Comparison of ENCODE assay signal across 9 mouse cellular contexts in the genomic region with DNA sequence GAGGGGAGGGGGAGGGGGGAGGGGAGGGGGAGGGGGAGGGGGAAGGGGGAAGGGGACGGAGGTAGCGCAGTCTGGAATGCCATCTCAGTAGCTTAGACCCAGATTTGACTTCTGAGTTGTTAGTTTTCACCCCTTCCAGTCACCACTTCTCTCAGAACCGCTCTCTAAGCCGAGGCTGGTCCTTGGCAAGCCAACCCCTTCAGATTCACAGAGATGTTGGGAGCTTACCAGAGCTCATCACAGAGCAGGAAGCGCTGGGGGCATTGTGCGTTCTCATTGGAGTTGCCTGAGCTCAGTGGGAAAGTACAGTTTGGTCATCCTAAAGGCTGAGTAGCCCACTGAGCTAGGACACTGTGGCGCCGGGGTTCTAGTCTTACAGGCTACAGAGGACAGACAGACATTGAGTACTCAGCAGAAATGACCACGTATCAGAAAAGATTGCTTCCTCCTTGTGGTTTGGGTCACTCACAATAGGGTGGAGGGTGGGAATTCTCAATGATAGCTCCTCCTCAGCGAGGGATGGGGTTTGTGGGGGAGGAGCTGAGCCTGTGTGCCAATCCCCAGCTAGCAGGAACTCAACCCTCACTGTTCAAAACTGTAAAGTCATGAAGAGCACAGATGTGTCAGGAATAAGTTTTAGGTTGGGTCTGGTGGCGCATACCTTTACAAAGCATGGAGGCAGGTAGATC. TPM values are rescaled to one million over a fixed set of nuclear protein-coding genes. Genes with fewer than 3 reads are reported as not detected.
DNase-seq lines count a peak whose midpoint lies in the region; ATAC-seq and TF ChIP-seq lines count a peak whose summit lies in the region.
"Had no signal": no experiment of that assay in that cellular context is flagged by ENCODE, and none has a peak within 500 bp of the region (broad histone marks: within the 10 kb centered on the region; RNA-seq: fewer than 3 reads in every experiment).

No protein-coding gene starts in this region.

- no peaks in the 10 kb centered on the region for H3K36me3 ChIP-seq in kidney, adult 2 months (ENCODE audit: control insufficient read depth, insufficient read depth, low read length)
- H3K36me3 ChIP-seq in forebrain, embryonic 16.5 days (ENCODE audit: control insufficient read depth, insufficient read depth): no peaks in the 10 kb centered on the region

- H3K4me2 ChIP-seq in forebrain, embryonic 16.5 days (ENCODE audit: low read length): no peak overlapping the region
- H3K4me2 ChIP-seq: heart, embryonic 13.5 days had no signal

- 0 out of 2 replicates have a peak, but pooled peaks cover 2% of the 10 kb centered on the region for H3K4me1 ChIP-seq in kidney, adult 2 months (ENCODE audit: control insufficient read depth, insufficient read depth, low read length)
- 0 out of 2 replicates have a peak, but pooled peaks cover 2% of the 10 kb centered on the region for H3K4me1 ChIP-seq in forebrain, embryonic 16.5 days (replicated peaks; ENCODE audit: control insufficient read depth, insufficient read depth, low read length)

- no peak overlapping the region; the same call in 1 of the 2 replicates for H3K4me3 ChIP-seq in kidney, adult 2 months (ENCODE audit: insufficient read depth, low read depth, low read length)
- H3K4me3 ChIP-seq in forebrain, embryonic 16.5 days (replicated peaks; ENCODE audit: low read length): no peak overlapping the region
- H3K4me3 ChIP-seq: heart, embryonic 13.5 days had no signal

- H3K27ac ChIP-seq in kidney, adult 2 months (ENCODE audit: insufficient read depth, low read depth, low read length): 0 out of 2 replicates have a peak overlapping the region, but pooled peaks have one; percentile 43
- H3K27ac ChIP-seq in forebrain, embryonic 16.5 days (ENCODE audit: low read length): no peak overlapping the region
- H3K27ac ChIP-seq: heart, embryonic 13.5 days had no signal

- 45% methylated on average over 9 of the region's 11 CpGs for WGBS in kidney, adult 2 months
- 37% methylated on average over 11 of the region's 11 CpGs for WGBS in forebrain, embryonic 16.5 days

- H3K9ac ChIP-seq in forebrain, embryonic 16.5 days (replicated peaks; ENCODE audit: low read depth, low read length): no peak overlapping the region
- H3K9ac ChIP-seq: heart, embryonic 13.5 days had no signal

- H3K27me3 ChIP-seq in kidney, adult 2 months (replicated peaks; ENCODE audit: control insufficient read depth, insufficient read depth, low read length): no peaks in the 10 kb centered on the region
- H3K27me3 ChIP-seq in forebrain, embryonic 16.5 days (replicated peaks; ENCODE audit: control insufficient read depth, insufficient read depth, low read length): no peaks in the 10 kb centered on the region
- H3K27me3 ChIP-seq: heart, embryonic 13.5 days had no signal

- no peak for TF ChIP-seq CTCF in kidney, adult 2 months (conservative IDR thresholded peaks at IDR 0.05; ENCODE audit: insufficient read depth, insufficient read length, low read depth, low read length)

- no peak for TF ChIP-seq POLR2A in kidney, adult 2 months (IDR thresholded peaks at IDR 0.05; ENCODE audit: low read depth, low read length)

- DNase-seq in embryo, embryonic 10.5 days (ENCODE audit: low spot score): peak; percentile 10
- DNase-seq in embryo, embryonic 9.5 days (ENCODE audit: extremely low spot score): no peak
- peak; percentile 80 for DNase-seq in ZHBTc4 (ENCODE audit: low read depth, low spot score)
- DNase-seq in kidney, adult 2 months: peak; percentile 65
- peak; percentile 66 to 70 for DNase-seq in lung, postnatal 4 days
- no peak for DNase-seq in layer of hippocampus, adult 18-20 months (ENCODE audit: low spot score in 2 of 2)
- DNase-seq in cerebellum, postnatal 14 days: no peak

- ATAC-seq in forebrain, embryonic 16.5 days: no peak

- H3K9me3 ChIP-seq in forebrain, embryonic 16.5 days (ENCODE audit: control insufficient read depth, low read length): no peaks in the 10 kb centered on the region
- H3K9me3 ChIP-seq: heart, embryonic 13.5 days had no signal

RNA-seq across cellular contexts. Expression of a gene that starts 2.0 kb away (rescaled TPM):
- 15.4 and 17.5 TPM in 2 replicates for polyA plus RNA-seq in kidney, adult 2 months (2012; rRNA removed)
- total RNA-seq in layer of hippocampus, adult 18-20 months (2021): 1 to 10 TPM; 1.9 to 2.5 TPM
- polyA plus RNA-seq in forebrain, embryonic 16.5 days (2015; fragmentation: Nextera tagmentation; extraction: Ambion mirVana): 0.42 and 0.51 TPM in 2 replicates

RNA-seq across cellular contexts. Expression of a gene that starts 24.0 kb away (rescaled TPM):
- polyA plus RNA-seq in kidney, adult 2 months (2012; rRNA removed): 0.72 and 0.77 TPM in 2 replicates
- total RNA-seq in layer of hippocampus, adult 18-20 months (2021): under 1 TPM in 1 of 2 experiments, not detected in 1; 0.22 TPM
- not detected in 2 replicates for polyA plus RNA-seq in forebrain, embryonic 16.5 days (2015; fragmentation: Nextera tagmentation; extraction: Ambion mirVana)

RNA-seq across cellular contexts. Expression of a gene that starts 30.9 kb away (rescaled TPM):
- 0.87 and 0.91 TPM in 2 replicates for polyA plus RNA-seq in kidney, adult 2 months (2012; rRNA removed)
- total RNA-seq in layer of hippocampus, adult 18-20 months (2021): under 1 TPM; 0.15 to 0.40 TPM
- polyA plus RNA-seq in forebrain, embryonic 16.5 days (2015; fragmentation: Nextera tagmentation; extraction: Ambion mirVana): 0.08 and 0.09 TPM in 2 replicates

RNA-seq across cellular contexts. Expression of a gene that starts 41.3 kb away (rescaled TPM):
- 0.12 and 0.16 TPM in 2 replicates for polyA plus RNA-seq in kidney, adult 2 months (2012; rRNA removed)
- total RNA-seq in layer of hippocampus, adult 18-20 months (2021): not detected
- not detected in 2 replicates for polyA plus RNA-seq in forebrain, embryonic 16.5 days (2015; fragmentation: Nextera tagmentation; extraction: Ambion mirVana)

RNA-seq across cellular contexts. Expression of a gene that starts 44.0 kb away (rescaled TPM):
- 12.8 and 14.5 TPM in 2 replicates for polyA plus RNA-seq in kidney, adult 2 months (2012; rRNA removed)
- total RNA-seq in layer of hippocampus, adult 18-20 months (2021): 10 to 100 TPM; 17.9 to 18.1 TPM
- polyA plus RNA-seq in forebrain, embryonic 16.5 days (2015; fragmentation: Nextera tagmentation; extraction: Ambion mirVana): 22.0 and 22.7 TPM in 2 replicates

Comparison
In these comparisons a context has a peak if more than half of its experiments do, and no peak if none do; other contexts are left out.
1. DNase-seq: peak in embryo, embryonic 10.5 days (single experiment), ZHBTc4 (single experiment), kidney, adult 2 months (single experiment) and lung, postnatal 4 days (2 of 2); none in embryo, embryonic 9.5 days (single experiment), layer of hippocampus, adult 18-20 months (0 of 2) and cerebellum, postnatal 14 days (0 of 2).
2. RNA of a gene that starts 2.0 kb away (polyA plus RNA-seq): 15.4 to 17.5 TPM in kidney, adult 2 months; 0.42 to 0.51 TPM in forebrain, embryonic 16.5 days; every median in the first group is over 10 times any median in the second.